Mouse (Mus musculus) layer of hippocampus, adult 2 months (tissue): ENCODE measurements at regions not wholly inside any gene's neighbourhood (a gene's known extent, or its start where the extent isn't known, plus 50 kb on each side); places are given as distances from the start of the nearest gene placed in this dataset.
"Not testable (repeated sequence)": the region's sequence is repeated elsewhere in the genome, so short reads cannot be mapped to it uniquely, and the experiment has no call there.

Experiments
- DNase-seq, 2 experiments: peaks; one replicate each; pipeline ENCODE4 v3.0.0; 2022; ENCODE audit warnings: low spot score in 2 of 2
- H3K27ac ChIP-seq: fragments of 200-600 bp; 2 replicates; pipeline ENCODE4 v1.8.1; 2022
- H3K4me3 ChIP-seq: fragments of 200-600 bp; 2 replicates; pipeline ENCODE4 v1.8.1; 2022; ENCODE audit warnings: mild to moderate bottlenecking
- CTCF ChIP-seq: fragments of 200-600 bp; conservative IDR thresholded peaks from 2 replicates; pipeline ENCODE4 v1.8.1; 2022; ENCODE audit warnings: antibody characterized with exemption, mild to moderate bottlenecking, moderate library complexity

DNA sequence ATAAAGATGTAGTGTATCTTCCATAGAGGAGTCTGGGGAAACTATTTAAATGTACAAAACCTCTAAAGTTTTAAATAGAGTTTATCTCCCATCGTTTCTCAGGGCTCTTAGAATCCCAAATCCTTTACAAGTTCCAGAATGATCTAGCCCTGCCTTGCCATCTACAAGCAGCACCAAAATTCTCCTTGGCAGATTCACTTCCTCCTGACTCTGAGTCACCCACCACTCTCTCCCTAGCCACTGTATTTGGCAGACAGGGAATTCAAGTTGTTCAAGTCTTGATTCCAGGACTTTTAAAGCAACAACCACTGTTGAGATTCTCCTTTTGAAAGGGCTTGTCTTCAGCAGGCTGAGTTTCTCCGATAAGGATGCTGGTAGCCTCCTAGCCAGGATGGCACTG lies 77.1 kb upstream of the Fam78b start:
- no peak for TF ChIP-seq CTCF
- DNase-seq: no peak
- H3K4me3 ChIP-seq: no peak overlapping the region
- H3K27ac ChIP-seq: no peak overlapping the region

DNA sequence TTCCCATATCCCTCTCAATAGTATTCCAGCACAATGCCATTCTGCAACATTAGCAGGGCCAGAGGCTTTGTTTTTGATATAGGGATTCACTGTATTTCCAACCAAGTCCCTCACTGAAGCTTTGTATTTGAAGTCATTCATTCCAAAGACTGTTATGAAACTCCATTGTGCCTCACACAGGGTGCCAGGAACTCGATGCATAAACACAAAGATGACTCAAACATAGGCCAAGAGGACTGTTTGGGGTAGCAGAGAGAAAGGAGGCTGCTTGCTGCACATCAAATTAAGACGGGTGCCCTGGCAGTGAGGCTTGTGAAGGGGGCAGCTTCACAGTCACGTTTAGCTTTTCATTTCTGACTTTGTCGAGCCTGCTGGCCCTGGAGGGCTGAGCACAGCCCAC lies 75.1 kb upstream of the Fam78b start:
- no peak for TF ChIP-seq CTCF
- DNase-seq: no peak
- H3K27ac ChIP-seq: no peak overlapping the region
- no peak overlapping the region for H3K4me3 ChIP-seq

DNA sequence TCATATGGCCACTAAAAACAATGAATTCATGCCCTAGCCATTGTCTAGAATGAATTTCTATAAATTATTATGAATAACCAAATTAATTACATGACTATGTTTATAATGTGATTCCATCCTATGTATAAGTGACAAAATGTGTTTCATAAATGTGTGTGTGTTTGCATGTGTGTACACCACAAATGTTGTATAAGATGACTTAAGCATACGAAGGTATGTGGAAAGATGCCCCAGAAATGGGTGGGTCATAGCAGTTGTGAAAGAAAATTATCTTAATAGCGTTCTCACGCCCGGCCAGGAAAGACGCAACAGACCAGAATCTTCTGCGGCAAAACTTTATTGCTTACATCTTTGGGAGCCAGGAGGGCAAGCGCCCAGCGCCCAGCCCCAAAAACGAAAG lies 61.5 kb upstream of the Fam78b start:
- not testable (repeated sequence) for H3K27ac ChIP-seq, H3K4me3 ChIP-seq, DNase-seq

DNA sequence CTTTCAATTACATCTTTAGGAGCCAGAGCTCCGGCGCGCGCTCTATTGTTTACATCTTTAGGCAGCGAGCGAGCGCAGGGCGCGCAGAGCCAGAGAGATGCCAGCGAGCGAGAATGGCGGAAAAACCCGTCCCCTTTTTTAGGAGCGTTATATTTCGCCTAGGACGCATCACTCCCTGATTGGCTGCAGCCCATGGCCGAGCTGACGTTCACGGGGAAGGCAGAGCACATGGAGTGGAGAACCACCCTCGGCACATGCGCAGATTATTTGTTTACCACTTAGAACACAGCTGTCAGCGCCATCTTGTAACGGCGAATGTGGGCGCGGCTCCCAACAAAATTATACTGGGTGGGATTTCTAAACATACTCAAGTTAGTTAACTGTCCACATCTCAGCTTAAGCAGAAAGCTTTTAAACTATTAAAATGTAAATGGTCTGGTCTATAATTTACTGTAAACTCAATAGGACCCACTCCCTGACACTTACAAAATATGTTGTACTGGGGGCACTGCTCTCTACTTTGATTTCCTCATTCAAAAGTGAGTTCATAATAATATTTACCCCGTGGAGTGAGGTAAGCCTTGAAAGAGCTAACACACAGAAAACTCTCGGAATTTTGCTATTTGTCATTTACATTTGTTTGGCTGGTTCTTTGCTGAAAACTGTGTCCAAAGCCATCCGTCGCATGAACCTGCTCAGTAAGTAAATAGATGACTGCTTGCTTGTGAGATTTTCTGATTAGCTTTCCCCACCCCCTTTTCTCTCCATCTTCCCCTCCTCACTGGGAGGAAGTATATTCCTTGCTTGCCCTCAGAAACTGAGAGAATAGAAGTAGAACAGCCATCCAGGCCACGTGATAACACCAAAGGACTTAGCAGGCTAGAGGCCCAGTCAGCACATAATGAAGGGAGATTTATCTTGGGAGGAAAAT lies 60.8 kb upstream of the Fam78b start:
- DNase-seq, H3K27ac ChIP-seq, H3K4me3 ChIP-seq: not testable (repeated sequence)

DNA sequence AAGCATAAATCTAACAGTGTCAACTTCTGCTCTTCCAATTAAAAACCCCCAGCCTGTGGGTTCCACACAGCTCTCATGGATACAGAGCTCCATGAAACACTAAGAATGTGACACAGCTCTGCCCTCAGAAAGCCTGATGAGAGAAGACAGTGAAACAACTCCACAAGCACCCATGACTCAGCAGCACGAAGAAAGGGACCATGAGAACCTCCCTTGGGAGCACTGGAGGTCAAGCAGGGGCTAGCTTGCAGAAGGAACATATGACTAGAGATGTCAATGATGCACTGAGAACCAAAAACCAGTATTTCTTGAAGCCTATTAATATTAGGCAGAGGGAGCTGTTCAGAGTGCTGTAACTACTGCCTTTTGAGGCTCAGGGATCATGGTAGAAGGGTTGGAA lies 59.0 kb upstream of the Fam78b start:
- H3K27ac ChIP-seq: no peak overlapping the region
- H3K4me3 ChIP-seq: no peak overlapping the region
- no peak for DNase-seq
- TF ChIP-seq CTCF: no peak

DNA sequence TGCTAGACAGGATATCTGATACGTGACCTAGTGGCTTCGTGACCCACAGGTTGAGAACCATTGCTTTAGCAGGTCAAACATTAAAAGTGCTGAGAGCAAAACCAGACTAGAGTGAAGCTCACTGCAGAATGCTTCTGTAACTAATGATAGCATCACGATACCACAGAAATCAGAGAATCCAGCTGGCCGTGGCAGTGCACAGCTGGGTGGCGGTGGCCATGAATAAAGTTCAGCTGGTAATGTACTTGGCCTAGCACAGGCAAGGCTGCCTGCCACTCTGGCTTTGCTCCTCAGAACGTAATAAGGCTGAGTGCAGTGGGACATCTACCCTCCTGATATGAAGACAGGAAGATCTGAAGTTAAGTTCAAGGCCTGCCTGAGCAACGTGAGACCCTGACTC lies 56.7 kb upstream of the Fam78b start:
- Histone ChIP-seq H3K27ac (no peak overlapping the region), H3K4me3 (no peak overlapping the region)
- no peak for DNase-seq
- TF ChIP-seq CTCF: no peak

DNA sequence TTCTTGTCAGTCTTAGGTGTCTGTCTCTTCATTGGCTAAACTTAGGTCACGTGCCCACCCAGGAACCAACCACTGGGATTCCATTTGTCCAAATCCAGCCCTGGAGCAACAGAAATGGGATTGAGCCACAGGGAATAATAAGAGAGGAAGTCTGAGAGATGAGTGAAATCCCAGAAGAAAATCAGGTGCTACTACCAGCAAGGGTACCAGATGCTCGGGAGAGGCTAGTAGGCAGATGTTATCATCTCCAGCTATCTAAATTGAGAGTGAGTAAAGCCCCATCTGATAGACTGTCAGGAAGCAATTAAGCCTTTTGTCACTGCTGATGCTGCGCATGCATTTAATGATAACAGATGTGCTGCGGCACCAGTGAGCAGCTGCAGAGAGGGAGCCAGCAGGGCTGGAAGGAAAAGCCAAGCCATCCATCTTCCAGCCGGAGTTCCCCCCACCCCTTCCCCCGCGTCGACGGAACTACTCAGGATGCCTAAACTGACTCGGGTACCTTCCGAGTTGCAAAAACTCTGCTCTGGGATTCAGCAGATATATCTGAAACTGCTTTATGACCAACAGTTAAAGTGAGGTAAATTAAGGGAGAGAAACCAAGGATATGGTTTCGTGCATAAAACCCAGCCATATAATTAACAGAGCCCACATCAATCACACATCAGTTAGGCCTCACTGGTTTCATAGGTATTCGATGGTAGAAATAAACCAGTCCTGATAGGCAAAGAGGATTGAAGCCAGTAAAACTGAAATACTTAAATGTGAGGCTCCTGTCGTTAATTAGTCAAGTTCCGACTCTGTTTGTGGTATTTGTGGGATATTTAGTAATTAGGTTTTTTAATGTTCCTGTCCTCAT lies 53.1 kb upstream of the Fam78b start:
- no peak for TF ChIP-seq CTCF
- no peak for DNase-seq
- H3K27ac ChIP-seq: no peak overlapping the region
- no peak overlapping the region for H3K4me3 ChIP-seq
